Mouse (Mus musculus): ENCODE measurements around the gene Mvp. TPM values are rescaled to one million over a fixed set of nuclear protein-coding genes. Genes with fewer than 3 reads are reported as not detected.

The Mvp gene
- total and polyA plus RNA-seq, 2 experiments: 23.4 to 39.4 TPM

GRCm38 (mm10) chr7:127003620-127004019 is 10.8 kb downstream of the Mvp start:
- Histone ChIP-seq H3K27ac (replicated peaks; ENCODE audit: insufficient read depth, low read depth, low read length) (no peak overlapping the region), H3K79me2 (ENCODE audit: control insufficient read depth, insufficient read depth, low read length) (no peaks in the 10 kb centered on the region), H3K36me3 (ENCODE audit: control insufficient read depth, insufficient read depth, low read length) (peaks cover 6% of the 10 kb centered on the region; the same call in 1 of the 2 replicates), H3K9ac (ENCODE audit: low read depth, low read length) (no peak overlapping the region), H3K4me3 (ENCODE audit: insufficient read depth, low read depth, low read length) (no peak overlapping the region), H3K4me1 (ENCODE audit: control insufficient read depth, insufficient read depth, low read length) (peaks cover 14% of the 10 kb centered on the region), H3K27me3 (ENCODE audit: control insufficient read depth, insufficient read depth, low read length) (no peaks in the 10 kb centered on the region)
- DNase-seq (ENCODE audit: extremely low read depth, low read depth, low spot score): peak; percentile 55
- TF ChIP-seq POLR2A (IDR thresholded peaks at IDR 0.05; ENCODE audit: extremely low read depth, insufficient read depth, low read length): no peak
- no peak for TF ChIP-seq CTCF (IDR thresholded peaks at IDR 0.05; ENCODE audit: low read depth, low read length)
- WGBS: 77% methylated on average over 5 of the region's 5 CpGs

- Histone ChIP-seq H3K9ac (ENCODE audit: low read depth, low read length) (no peak overlapping the region), H3K27me3 (ENCODE audit: control insufficient read depth, insufficient read depth, low read length) (no peaks in the 10 kb centered on the region), H3K79me2 (ENCODE audit: control insufficient read depth, insufficient read depth, low read length) (no peaks in the 10 kb centered on the region), H3K36me3 (ENCODE audit: control insufficient read depth, insufficient read depth, low read length) (peaks cover 15% of the 10 kb centered on the region; the same call in 1 of the 2 replicates), H3K4me3 (ENCODE audit: insufficient read depth, low read depth, low read length) (no peak overlapping the region), H3K4me1 (ENCODE audit: control insufficient read depth, insufficient read depth, low read length) (peaks cover 6% of the 10 kb centered on the region), H3K27ac (replicated peaks; ENCODE audit: insufficient read depth, low read depth, low read length) (no peak overlapping the region)
- no peak for TF ChIP-seq CTCF (IDR thresholded peaks at IDR 0.05; ENCODE audit: low read depth, low read length)
- TF ChIP-seq POLR2A (IDR thresholded peaks at IDR 0.05; ENCODE audit: extremely low read depth, insufficient read depth, low read length): no peak
- DNase-seq (ENCODE audit: extremely low read depth, low read depth, low spot score): no peak
- 86% methylated on average over 10 of the region's 10 CpGs for WGBS
These were observed 14.9 kb downstream of the Mvp start for GRCm38 (mm10) chr7:126999568-126999967.

GRCm38 (mm10) chr7:126996449-126996848 is 18.0 kb downstream of the Mvp start:
- H3K27me3 ChIP-seq (ENCODE audit: control insufficient read depth, insufficient read depth, low read length): no peaks in the 10 kb centered on the region
- no peak overlapping the region for H3K27ac ChIP-seq (replicated peaks; ENCODE audit: insufficient read depth, low read depth, low read length)
- no peak for DNase-seq (ENCODE audit: extremely low read depth, low read depth, low spot score)
- TF ChIP-seq CTCF (IDR thresholded peaks at IDR 0.05; ENCODE audit: low read depth, low read length) (no peak), POLR2A (IDR thresholded peaks at IDR 0.05; ENCODE audit: extremely low read depth, insufficient read depth, low read length) (no peak)
- no peaks in the 10 kb centered on the region for H3K79me2 ChIP-seq (ENCODE audit: control insufficient read depth, insufficient read depth, low read length)
- no peak overlapping the region for H3K9ac ChIP-seq (ENCODE audit: low read depth, low read length)
- WGBS: 93% methylated on average over 4 of the region's 4 CpGs
- H3K4me1 ChIP-seq (ENCODE audit: control insufficient read depth, insufficient read depth, low read length): no peaks in the 10 kb centered on the region
- no peak overlapping the region for H3K4me3 ChIP-seq (ENCODE audit: insufficient read depth, low read depth, low read length)
- peaks cover 19% of the 10 kb centered on the region; the same call in 1 of the 2 replicates for H3K36me3 ChIP-seq (ENCODE audit: control insufficient read depth, insufficient read depth, low read length)

GRCm38 (mm10) chr7:126988816-126989215 is 25.6 kb downstream of the Mvp start:
- no peak for TF ChIP-seq CTCF (IDR thresholded peaks at IDR 0.05; ENCODE audit: low read depth, low read length)
- TF ChIP-seq POLR2A (IDR thresholded peaks at IDR 0.05; ENCODE audit: extremely low read depth, insufficient read depth, low read length): no peak
- H3K4me1 ChIP-seq (ENCODE audit: control insufficient read depth, insufficient read depth, low read length): no peaks in the 10 kb centered on the region
- no peak overlapping the region for H3K27ac ChIP-seq (replicated peaks; ENCODE audit: insufficient read depth, low read depth, low read length)
- no peaks in the 10 kb centered on the region for H3K79me2 ChIP-seq (ENCODE audit: control insufficient read depth, insufficient read depth, low read length)
- H3K4me3 ChIP-seq (ENCODE audit: insufficient read depth, low read depth, low read length): no peak overlapping the region
- 84% methylated on average over 8 of the region's 8 CpGs for WGBS
- peaks cover 15% of the 10 kb centered on the region for H3K36me3 ChIP-seq (ENCODE audit: control insufficient read depth, insufficient read depth, low read length)
- no peaks in the 10 kb centered on the region for H3K27me3 ChIP-seq (ENCODE audit: control insufficient read depth, insufficient read depth, low read length)
- no peak overlapping the region for H3K9ac ChIP-seq (ENCODE audit: low read depth, low read length)
- DNase-seq (ENCODE audit: extremely low read depth, low read depth, low spot score): no peak

- no peaks in the 10 kb centered on the region for H3K4me1 ChIP-seq (ENCODE audit: control insufficient read depth, insufficient read depth, low read length)
- no peak overlapping the region for H3K9ac ChIP-seq (ENCODE audit: low read depth, low read length)
- no peak overlapping the region for H3K27ac ChIP-seq (replicated peaks; ENCODE audit: insufficient read depth, low read depth, low read length)
- DNase-seq (ENCODE audit: extremely low read depth, low read depth, low spot score): peak; percentile 36
- no peaks in the 10 kb centered on the region for H3K79me2 ChIP-seq (ENCODE audit: control insufficient read depth, insufficient read depth, low read length)
- H3K36me3 ChIP-seq (ENCODE audit: control insufficient read depth, insufficient read depth, low read length): peaks cover 13% of the 10 kb centered on the region
- WGBS: 49% methylated on average over 9 of the region's 9 CpGs
- H3K27me3 ChIP-seq (ENCODE audit: control insufficient read depth, insufficient read depth, low read length): no peaks in the 10 kb centered on the region
- H3K4me3 ChIP-seq (ENCODE audit: insufficient read depth, low read depth, low read length): no peak overlapping the region
- TF ChIP-seq POLR2A (IDR thresholded peaks at IDR 0.05; ENCODE audit: extremely low read depth, insufficient read depth, low read length) (no peak), CTCF (IDR thresholded peaks at IDR 0.05; ENCODE audit: low read depth, low read length) (peak; percentile 77)
These were observed 28.1 kb downstream of the Mvp start for GRCm38 (mm10) chr7:126986319-126986718.

GRCm38 (mm10) chr7:126984667-126985444 is 29.6 kb downstream of the Mvp start:
- TF ChIP-seq POLR2A (IDR thresholded peaks at IDR 0.05; ENCODE audit: extremely low read depth, insufficient read depth, low read length) (no peak), CTCF (IDR thresholded peaks at IDR 0.05; ENCODE audit: low read depth, low read length) (no peak)
- no peak for DNase-seq (ENCODE audit: extremely low read depth, low read depth, low spot score)
- 79% methylated on average over 10 of the region's 10 CpGs for WGBS
- Histone ChIP-seq H3K79me2 (ENCODE audit: control insufficient read depth, insufficient read depth, low read length) (no peaks in the 10 kb centered on the region), H3K36me3 (ENCODE audit: control insufficient read depth, insufficient read depth, low read length) (peaks cover 9% of the 10 kb centered on the region), H3K4me1 (ENCODE audit: control insufficient read depth, insufficient read depth, low read length) (no peaks in the 10 kb centered on the region), H3K27me3 (ENCODE audit: control insufficient read depth, insufficient read depth, low read length) (no peaks in the 10 kb centered on the region), H3K27ac (replicated peaks; ENCODE audit: insufficient read depth, low read depth, low read length) (no peak overlapping the region), H3K4me3 (ENCODE audit: insufficient read depth, low read depth, low read length) (no peak overlapping the region), H3K9ac (ENCODE audit: low read depth, low read length) (no peak overlapping the region)
